Mouse (Mus musculus): ENCODE measurements around the gene Ostm1.
A peak's percentile ranks its signal among the peaks of the same experiment; 100 is the strongest.

Gene Ostm1

DNA sequence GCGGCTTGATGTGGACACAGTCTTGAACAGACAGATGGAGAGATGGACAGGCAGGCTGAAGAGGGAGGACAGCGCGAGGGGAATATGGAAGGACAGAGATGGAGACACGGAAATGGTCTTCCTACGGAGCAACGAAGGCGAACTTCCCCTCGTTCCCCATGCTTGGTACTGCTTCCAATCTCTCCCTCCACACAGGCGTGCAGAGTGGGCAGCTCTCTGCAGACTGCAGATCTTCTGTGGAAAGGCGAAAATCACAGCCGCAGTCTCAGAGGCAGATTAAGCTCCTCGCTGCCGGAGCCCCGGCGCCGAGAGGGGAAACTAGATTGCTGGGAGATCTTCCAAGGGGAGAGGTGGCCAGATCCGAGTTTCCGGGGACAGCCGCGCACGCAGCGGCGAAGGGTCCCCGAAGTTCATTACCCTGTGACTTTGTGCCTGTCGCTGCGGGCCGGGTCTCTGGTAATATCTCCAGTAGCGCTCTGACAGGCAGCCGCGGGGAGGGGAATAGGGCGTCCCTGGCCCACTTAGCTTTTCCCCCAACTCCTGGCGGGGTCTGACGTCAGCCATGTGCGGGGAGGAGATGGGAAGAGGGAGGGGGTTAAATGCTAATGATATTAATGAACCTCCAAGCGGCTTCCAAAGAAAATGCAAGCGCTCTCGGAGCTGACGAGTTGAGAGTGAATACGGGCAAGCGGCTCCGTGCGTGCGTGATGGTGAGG lies at the start of gene Ostm1, which contains the start of gene Nr2e1:
Ostm1 (plus strand) TSS at position 666 of the 716 bp plus-strand sequence.
Nr2e1 (minus strand) TSS at position 476 of the 716 bp plus-strand sequence.
- peak; percentile 71 for DNase-seq (ENCODE audit: low read depth, low spot score)

DNA sequence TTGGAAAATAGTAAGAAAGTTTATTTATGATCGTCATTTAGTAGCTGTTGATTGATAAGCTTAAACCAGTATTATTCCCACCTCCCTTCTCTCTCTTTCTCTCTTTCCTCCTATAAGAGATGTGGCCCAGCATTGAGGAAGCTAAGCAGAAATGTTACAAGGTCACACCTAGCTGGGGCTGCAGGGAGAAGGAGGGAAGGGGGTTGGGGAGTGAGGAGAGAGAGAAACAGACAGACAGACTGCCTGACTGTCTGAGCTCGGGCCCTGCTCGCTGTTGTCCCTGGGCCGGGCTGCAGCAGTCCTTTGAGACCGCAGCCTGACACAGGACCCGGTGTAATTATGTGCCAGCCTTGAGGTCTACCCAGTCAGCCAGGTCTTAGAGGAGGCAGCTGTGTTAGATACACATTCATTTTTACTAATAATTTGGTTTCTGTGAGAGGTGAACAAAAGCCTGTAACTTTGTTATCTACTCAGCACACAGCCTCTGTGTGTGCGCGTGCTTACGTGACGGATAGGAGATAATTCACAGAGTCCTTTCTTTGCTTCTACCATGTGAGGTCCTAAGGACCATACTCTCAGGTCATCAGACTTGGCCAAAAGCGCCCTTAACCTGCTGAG lies 49.7 kb upstream of the Ostm1 start:
- no peak for DNase-seq (ENCODE audit: low read depth, low spot score)

DNA sequence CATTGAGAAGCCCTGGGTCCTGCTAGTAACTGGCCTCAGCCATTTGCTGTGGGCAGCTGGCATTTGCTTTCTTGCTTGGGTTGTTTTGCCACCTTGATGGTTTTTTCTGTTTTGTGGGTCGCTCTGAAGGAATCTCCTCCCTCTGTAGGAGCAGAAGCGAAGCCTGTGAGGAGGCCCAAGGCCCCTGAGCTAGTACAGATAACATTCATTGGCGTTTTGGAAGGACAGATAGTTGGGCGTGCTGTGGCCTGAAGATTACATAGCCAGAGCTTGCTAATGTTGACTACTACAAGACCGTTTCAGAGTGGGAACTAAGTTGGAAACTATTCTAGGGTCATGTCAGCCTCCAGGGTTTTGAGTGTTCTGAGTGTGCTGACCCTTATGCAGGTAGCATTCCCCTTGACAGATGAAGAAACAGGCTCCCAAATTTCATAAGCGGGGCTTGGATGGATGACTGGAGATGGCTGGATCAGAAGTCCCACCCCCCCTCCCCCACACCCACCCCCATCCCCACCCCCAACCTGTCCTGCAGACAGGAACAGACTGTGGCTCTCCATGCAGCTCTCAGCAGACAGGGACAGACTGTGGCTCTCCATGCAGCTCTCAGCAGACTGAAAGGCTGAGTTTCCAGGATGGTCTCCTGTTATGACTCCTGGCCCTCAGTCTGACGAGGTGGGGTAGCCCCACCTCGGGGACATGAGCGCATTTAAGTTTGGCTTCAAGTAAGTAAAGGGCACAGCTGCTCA lies 45.9 kb upstream of the Ostm1 start:
- DNase-seq (ENCODE audit: low read depth, low spot score) = no peak

DNA sequence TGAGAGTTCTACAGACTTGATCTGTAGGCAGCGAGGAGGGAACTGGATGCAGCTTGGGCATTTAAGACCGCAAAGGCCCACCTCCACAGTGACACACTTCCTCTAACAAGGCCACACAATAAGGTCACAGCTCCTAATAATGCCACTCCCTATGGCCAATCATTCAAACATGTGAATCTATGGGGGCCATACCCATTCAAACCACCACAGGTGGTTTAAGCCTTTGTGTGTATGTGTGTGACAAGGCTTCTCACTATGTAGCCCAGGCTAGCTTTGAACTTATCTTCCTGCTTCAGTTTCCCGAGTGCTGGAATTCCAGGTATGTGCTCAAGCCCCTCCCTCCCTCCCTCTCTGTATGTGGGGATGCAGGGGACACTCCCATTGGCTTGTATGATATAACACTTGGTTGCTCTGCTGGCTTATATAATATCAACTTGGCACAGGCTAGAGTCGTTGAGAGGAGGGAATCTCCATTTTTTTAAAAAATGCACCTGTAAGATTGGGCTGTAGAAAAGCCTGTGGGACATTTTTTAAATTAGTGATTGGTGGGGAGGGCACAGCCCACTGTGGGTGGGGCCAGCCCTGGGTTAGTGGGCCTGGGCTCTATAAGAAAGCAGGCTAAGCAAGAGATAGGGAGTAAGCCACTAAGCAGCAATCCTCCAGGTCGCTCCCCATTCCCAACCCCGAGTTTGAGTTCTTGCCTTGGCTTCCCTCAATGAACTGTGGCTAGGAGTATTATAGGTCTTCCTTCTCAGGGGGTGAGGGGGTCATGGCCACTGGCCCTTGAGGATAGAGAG lies 37.7 kb upstream of the Ostm1 start:
- DNase-seq (ENCODE audit: low read depth, low spot score) = peak; percentile 45

DNA sequence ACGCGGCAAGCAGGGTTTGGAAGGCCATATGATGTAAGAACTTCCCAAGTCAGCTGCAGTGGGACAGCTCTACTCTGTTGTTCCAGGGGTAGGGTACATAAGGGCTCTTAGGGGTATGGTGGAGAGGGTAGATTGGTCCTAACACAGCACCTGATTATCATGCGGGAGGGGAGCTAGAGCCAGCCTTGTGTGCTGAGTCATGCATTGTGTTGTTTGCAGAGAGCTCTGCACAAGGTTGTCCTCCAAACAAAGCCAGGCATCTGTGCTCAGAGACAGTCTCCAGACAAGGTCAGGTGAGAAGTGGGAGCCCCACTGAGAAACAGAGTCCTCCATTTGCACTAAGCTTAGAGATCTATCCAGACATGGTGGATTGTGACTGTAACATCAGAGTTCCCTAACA lies 37.1 kb upstream of the Ostm1 start:
- DNase-seq (ENCODE audit: low read depth, low spot score) = peak; percentile 35

DNA sequence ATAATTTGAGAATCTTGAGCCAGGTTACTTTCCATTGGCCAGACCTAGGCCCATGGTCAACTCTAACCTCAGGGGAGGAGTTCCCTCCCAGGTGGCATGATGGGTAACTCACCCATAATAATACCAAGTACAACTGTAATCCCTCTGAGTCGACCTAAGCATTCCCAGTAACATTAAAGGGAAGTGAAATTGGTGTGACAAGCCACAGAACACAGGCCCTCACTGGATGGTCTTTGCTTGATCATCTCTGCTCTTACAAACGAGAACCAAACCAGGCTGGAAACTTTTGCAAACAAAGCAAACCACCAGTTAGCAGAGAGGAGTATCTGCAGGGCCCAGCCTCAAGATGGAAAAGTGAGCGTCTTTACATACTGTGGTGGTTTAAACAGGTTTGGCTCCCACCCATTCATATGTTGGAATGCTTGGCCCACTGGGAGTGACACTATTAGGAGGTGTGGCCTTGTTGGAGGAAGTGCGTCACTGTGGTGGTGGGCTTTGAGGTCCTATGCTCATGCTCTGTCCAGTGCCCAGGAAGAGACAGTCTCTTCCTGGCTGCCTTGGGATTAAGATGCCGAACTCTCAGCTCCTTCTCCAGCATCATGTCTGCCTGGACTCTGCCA lies 23.9 kb upstream of the Ostm1 start:
- peak; percentile 58 for DNase-seq (ENCODE audit: low read depth, low spot score)

DNA sequence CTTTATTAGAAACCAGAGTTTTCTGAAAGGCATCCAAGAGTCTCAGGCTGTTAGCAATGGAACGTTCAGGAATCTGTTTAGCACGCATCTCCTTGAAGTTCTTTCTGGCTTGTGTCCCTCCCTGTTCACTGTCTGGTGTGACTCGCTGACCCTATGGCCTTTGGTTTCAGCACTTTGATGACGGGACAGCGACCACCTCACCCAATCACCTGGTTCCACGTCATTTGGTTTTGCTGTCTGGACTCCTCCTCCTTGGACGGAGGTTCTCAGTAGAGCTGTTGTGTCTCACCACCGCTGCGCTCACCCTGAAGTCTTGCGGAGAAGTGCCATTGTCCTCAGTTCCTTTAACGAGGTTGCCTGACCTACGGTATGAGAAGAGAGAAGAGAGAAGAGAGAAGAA lies 21.4 kb upstream of the Ostm1 start:
- DNase-seq (ENCODE audit: low read depth, low spot score) = peak; percentile 91

DNA sequence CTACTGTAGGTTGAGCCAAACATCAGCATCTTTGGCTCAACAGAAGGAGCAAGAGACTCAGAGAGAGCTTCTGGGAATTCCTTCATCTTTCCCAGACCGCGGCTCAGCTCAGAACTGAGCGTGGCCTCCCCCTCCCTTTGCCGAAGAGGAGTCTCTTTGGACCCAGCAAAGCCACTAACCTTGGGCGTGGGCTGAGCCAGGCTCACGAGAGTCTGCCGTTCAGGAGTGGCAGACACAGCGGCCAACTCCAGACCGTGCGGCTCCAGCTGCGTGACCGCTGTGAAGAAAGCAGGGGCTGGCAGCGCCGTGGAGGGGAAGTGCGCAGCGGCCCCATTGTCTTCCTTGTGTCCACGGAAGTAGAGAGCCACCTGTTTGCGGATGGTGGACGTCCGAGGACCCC lies 11.1 kb upstream of the Ostm1 start:
- no peak for DNase-seq (ENCODE audit: low read depth, low spot score)

DNA sequence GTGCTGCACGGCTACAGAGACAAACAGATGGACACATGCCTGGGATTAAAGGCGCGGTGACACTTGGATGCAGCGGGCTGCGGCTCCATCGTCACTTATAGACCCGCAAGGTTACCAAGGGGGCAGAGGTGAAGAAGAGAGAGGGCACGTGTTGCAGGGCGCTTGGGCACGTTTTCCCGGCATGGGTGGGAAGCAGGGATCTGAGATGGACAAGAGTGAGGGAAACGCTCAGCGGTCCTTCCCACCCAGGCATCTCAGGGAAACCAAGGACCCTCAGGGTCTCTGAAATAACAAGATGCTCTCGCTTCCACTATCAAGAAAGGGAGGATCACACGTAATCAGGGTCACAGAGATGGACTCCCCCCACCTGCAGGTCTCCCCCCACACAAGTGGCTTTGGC lies 10.7 kb upstream of the Ostm1 start:
- DNase-seq (ENCODE audit: low read depth, low spot score) = no peak

DNA sequence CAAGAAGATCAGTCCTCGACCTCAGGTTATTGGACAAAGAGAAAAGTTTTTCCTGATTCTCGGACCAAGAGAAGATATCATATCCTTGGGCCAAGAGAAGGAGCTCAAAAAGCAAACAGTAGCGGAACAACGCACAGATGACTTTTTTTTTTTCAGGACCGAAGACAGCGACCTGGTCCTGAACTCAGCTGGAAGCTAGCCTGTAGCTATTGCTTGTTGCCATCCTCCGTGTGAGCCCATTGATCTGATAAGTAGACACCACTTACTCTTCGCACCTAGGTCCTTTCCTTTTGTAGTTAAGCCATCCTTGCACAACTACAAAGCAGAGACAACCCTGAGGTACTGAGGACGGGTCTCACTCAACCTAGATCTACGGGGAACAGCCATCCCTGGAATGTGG lies 9.0 kb upstream of the Ostm1 start:
- DNase-seq (ENCODE audit: low read depth, low spot score) = peak; percentile 80

DNA sequence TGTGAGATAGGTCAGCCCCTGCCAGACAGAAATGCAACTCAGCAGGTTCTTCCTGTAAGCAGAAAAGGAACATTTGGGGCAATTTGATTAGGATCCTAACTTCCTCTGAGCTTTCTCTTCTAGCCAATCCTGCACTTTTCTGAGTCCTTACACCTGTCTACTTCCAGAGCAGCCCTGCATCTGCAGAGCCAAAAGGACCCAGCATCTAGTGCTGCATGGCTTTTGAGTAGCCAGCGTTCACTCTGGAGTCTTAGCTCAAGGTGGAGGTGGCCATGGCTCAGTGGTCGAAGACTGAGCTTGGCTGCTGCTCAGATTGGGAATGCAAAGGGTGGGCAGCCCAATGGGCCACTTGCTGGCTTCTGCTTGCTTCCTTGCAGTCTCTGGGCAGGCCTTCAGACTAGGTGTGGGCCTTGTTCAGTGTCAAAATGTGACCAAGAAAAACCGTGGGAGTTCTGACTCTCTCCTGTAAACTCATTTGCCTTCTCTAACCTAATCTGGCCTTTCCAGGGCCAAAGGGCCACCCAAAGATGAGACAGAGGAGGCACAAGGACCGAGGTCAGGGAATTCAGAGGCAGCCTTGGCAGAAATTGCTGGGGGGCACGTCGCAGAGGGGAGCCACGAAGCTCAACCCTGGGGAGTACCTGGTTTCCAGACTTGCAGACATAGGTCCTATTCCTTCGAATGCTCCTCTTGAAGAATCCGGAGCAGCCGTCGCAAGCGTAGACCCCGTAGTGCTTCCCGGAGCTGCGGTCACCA lies 5.9 kb upstream of the Ostm1 start:
- DNase-seq (ENCODE audit: low read depth, low spot score) = no peak

DNA sequence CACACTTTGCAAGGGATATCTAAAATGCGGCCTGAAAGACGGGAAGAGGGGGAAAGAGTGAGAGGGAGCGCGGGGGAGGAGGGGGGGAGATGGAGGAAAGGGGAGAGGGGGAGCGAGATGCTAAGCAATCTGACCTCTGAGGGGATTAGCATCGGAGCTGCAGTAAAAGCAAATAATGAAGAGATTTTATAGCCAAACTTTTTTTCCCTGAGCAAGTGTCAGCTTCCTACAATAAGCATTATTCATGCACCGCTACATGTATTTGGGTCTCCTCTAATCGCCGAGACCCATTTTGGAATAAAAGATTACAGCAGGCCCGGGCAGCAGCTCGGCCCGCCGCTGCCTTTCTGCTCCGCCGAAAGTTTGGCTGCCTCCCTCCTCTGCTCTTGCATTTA lies 5.3 kb upstream of the Ostm1 start:
- no peak for DNase-seq (ENCODE audit: low read depth, low spot score)

DNA sequence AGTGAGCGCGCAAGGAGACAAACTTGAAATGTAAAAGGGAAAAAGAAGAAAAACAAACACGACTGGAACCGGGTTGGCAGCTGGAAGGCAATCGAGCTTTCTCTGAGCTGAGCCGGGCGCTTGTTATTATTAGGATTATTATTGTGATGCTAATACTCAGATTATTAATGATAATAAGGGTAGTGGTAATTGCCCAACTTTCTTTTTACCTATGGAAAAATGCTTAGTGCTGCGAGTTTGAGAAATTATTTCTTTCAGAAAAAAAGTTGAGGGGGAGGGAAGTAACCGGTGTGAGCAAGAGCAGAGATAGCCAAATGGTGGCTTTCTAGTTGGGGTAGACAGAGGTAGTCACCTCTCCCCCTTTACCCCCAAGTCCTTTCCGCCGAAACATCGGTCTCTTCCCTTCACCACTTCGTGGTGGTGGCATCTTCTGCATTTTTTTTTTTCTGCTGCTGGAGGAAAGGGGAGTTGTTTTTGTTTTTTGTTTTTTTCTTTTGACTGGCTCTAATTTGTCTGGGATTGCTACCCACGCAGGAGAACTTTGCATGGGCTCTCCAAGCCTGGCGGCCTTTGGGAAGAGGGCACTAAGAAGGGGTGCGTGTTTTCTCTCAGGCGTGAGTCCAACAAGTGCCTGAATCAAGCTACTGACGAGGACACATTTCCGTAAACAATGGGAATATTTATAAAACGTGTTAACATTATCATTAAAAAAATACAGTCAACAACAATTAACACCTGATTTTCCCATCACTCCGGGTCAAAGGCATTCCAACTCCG lies 4.7 kb upstream of the Ostm1 start:
- DNase-seq (ENCODE audit: low read depth, low spot score) = no peak

DNA sequence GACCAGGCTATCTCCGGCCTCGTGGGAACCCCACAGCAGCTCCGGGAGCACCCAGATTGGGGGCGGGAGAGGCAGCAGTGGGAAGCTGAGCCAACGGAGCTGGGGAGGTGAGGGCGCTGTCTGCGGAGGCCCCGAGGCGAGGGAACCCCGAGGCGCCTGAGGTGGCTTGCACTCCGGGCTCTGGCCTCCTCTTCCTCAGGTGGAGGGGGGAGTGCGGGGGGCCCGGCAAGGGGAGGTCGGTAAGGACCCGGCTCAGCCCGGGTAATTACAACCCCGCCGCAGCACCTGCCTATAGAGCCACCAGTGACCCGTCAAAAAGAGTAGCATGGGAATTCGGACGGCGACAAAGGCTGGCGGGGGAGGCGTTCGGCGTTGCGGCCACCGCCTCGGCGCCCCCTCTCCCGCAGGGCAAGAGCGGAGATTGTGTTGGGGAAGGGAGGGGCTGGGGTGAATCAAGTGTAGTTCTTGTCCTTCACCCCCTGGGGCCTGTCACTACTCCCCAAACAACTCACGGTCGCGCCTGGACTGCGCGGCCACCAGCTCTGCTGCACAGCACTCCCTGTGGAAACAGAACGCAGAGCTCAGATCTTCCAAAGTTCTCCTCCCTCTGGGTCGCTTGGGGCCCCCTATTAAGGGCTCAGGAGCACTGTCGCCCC lies 4.0 kb upstream of the Ostm1 start:
- DNase-seq (ENCODE audit: low read depth, low spot score) = peak; percentile 40

DNA sequence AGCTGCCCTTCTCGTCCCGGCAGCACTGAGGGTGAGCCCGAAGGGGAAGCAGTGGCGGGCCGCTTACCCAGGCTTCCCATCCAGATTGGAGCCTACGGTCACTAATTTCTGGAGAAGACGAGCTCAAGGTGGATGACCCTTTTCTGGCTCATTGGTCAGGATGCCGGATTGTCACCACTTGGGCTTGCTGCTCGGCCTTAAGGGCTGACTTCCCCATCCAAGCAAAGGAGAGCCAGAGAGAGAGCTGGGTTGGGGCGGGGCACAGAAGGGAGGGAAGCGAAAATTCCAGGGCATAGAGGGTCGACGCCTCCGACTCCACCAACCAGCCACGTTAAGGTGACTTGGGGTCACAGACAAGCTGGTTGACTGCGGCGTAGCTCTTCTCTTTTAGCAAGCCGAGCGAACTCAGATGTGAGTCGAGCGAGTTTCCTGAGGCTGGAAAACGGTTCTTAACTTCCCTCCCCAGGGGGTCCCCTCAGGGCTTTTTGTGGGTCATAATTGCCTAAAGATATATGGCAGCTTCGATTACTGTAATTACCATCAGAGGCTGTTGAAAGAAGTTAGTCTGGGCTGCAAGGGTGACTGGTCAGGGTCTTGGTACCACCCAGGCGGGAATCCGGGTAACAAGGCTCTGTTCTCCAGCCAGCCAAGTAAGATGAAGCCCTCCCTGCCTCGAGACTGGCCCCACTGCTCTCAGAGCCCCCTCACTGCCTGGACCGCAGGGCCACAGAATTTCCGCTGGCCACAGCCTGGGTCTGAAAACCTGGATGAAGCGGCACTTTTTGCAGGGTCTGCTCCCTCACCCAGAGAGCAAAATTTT lies 3.3 kb upstream of the Ostm1 start:
- DNase-seq (ENCODE audit: low read depth, low spot score) = peak; percentile 58

DNA sequence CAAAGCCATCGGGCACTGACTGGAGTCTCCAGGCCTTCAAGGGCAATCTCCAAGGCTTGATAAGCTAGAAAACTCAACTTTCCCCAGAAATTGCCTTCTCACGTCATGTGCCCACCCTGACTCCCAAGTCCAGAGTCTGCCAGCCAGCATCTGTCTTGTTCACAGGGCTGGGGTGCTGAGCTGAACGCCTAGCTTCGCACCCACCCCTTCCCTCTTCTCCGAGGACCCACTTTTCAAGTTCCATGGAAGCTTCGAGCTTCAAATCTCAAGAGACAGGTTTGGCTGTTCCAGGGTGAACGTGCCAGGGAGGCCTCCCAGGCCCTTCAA lies 2.7 kb upstream of the Ostm1 start:
- DNase-seq (ENCODE audit: low read depth, low spot score) = peak; percentile 21

DNA sequence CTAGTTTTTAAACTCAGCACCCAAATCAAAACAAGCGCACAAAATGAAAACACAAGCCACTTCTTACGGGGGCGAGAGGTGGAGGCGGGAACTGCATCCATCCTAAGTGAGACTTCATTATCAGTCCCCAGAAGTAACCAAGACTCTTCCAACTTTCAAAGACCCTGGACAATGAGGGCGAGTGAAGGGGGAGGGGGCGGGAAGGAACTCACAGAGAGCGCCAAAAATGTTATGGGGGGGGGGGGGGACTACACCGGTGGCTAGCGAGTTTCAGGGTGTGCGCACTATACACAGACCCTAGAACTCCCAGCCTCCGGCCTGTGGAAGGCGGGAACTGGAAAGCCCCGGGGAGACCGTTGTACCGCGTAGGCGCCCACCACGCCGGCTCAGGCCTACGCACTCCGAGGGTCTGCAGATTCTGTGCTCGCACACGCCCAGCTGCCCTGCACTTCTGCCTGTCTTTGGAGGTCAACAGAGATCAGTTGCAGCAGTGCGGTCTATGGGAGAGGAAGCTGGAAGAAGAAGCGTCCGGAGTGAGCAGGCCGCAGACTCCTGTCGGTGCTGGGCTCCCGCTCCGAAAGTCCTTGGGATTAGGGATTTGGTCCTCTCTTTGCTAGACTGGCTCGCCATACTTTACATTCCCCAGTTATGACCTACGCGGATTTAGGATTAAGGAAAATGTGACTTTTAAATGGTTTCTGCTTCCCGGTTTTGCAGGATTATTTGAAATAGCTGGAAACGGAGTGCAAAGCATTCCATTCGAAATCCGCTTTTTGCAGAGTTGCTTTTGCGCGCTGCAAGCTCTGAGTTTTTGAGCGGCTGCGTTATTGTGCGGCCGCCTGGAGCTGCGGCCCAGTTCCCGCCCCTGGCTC lies 1.7 kb upstream of the Ostm1 start:
- peak; percentile 60 for DNase-seq (ENCODE audit: low read depth, low spot score)
